Mouse (Mus musculus): ENCODE results near the gene Ctc1. TPM values are rescaled to one million over a fixed set of nuclear protein-coding genes. Genes with fewer than 3 reads are reported as not detected.

Gene Ctc1
- polyA plus RNA-seq, 1 experiment from 2014 or later: 67.0 TPM

DNA sequence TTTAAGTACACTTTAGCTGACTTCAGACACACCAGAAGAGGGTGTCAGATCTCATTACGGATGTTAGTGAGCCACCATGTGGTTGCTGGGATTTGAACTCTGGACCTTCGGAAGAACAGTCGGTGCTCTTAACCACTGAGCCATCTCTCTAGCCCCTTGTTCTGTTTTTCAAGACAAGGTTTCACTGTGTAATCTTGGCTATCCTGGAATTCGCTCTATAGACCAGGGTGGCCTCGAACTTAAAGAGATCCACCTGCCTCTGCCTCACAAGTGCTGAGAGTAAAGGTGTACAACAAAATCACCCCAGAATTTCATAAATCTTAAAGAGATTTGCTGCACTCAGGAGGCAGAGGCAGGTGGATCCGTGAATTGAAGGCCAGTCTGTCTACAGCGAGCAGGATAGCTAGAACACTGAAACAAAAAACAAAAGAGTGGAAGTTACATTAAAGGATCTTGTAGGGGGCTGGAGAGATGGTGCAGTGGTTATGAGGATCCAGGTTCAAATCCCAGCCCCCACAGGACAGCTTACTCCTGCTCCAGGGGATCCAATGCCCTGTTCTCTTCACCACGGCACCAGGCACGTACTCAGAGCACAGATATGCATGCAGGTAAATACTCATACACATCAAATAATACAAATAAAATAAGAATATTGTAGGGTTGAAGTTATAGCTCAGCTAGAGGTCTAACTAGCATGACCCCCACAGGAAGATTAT lies 60.2 kb downstream of the Ctc1 start:
- Histone ChIP-seq H3K27ac (no peak overlapping the region), H3K27me3 (replicated peaks) (no peaks in the 10 kb centered on the region), H3K36me3 (replicated peaks) (no peaks in the 10 kb centered on the region), H3K9ac (no peak overlapping the region), H3K4me3 (no peak overlapping the region), H3K4me2 (no peak overlapping the region), H3K9me3 (no peaks in the 10 kb centered on the region), H3K4me1 (peaks cover 30% of the 10 kb centered on the region)
- WGBS: 42% methylated on average over 9 of the region's 9 CpGs
- ATAC-seq (replicated peaks): no peak

DNA sequence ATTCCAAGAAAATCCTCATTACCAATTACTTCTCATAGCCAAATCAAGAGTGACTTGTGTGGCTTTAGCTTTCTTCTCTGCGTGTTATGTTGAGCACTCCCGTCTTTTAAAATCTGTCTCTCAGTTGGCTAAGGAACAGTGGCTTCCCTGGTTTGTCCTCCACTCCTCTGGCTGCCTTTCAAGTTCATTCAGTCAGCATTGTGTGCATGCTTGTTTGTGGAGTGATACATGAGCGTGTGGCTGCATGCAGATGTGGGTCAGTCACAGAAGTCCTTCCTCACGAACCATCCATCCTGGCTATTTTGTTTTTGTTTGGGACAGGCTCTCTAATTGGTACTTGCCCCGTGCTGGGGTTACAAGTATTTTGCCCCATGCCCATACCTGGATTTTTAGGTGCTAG lies 60.9 kb downstream of the Ctc1 start:
- Histone ChIP-seq H3K4me2 (no peak overlapping the region), H3K27ac (no peak overlapping the region), H3K4me1 (peaks cover 23% of the 10 kb centered on the region), H3K4me3 (no peak overlapping the region), H3K9ac (no peak overlapping the region), H3K27me3 (replicated peaks) (no peaks in the 10 kb centered on the region), H3K36me3 (replicated peaks) (no peaks in the 10 kb centered on the region), H3K9me3 (no peaks in the 10 kb centered on the region)
- no peak for ATAC-seq (replicated peaks)
- 71% methylated on average over 5 of the region's 5 CpGs for WGBS

DNA sequence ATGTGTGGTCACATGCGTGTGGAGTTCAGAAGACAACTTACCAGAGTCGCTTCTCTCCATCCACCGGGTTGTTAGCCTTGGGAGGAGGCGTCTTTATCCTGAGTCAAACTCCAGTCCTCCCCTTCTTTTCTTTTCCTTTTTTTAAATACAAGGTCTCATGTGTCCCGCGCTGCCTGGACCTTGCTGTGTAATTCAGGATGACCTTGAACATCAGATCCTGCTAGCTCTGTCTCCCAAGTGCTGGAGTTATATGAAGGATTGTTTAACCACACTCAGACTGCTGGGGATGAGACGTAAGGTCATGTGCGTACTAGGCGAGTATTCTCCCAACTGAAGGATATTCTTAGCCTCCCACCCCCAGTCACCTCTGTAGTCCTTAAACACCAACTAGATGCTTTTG lies 61.6 kb downstream of the Ctc1 start:
- H3K36me3 ChIP-seq (replicated peaks): no peaks in the 10 kb centered on the region
- no peak for ATAC-seq (replicated peaks)
- 86% methylated on average over 9 of the region's 9 CpGs for WGBS

DNA sequence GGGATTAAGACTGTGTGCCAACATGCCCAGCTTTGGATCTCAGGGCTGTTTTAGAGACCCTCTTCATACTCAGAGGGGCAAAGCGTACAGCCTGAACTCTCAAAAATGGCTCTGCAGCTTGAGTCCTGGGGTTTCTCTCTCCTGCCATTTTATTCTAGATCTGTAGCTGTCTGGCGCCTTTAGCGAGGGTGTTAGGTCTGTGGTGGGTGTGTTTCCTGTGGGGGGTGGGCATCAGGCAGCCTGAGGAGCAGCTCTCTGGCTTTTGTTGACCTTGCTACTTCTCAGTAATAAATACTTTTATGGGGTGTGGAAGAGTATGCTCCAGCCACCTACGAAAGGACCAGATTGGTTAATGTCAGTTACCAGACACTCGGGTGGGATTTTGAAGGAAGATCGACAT lies 62.3 kb downstream of the Ctc1 start:
- peaks cover 11% of the 10 kb centered on the region for H3K4me1 ChIP-seq
- no peak for ATAC-seq (replicated peaks)
- H3K36me3 ChIP-seq (replicated peaks): no peaks in the 10 kb centered on the region
- no peak overlapping the region for H3K4me3 ChIP-seq
- H3K9me3 ChIP-seq: no peaks in the 10 kb centered on the region
- no peak overlapping the region for H3K9ac ChIP-seq
- WGBS: 83% methylated on average over 6 of the region's 6 CpGs
- H3K27me3 ChIP-seq (replicated peaks): no peaks in the 10 kb centered on the region
- no peak overlapping the region for H3K4me2 ChIP-seq
- no peak overlapping the region for H3K27ac ChIP-seq

More for the DNA sequence above, 61.6 kb downstream of the Ctc1 start:
- no peaks in the 10 kb centered on the region for H3K27me3 ChIP-seq (replicated peaks)
- H3K9ac ChIP-seq: no peak overlapping the region
- no peak overlapping the region for H3K27ac ChIP-seq
- peaks cover 16% of the 10 kb centered on the region for H3K4me1 ChIP-seq
- H3K4me3 ChIP-seq: no peak overlapping the region
- H3K9me3 ChIP-seq: no peaks in the 10 kb centered on the region
- H3K4me2 ChIP-seq: no peak overlapping the region

DNA sequence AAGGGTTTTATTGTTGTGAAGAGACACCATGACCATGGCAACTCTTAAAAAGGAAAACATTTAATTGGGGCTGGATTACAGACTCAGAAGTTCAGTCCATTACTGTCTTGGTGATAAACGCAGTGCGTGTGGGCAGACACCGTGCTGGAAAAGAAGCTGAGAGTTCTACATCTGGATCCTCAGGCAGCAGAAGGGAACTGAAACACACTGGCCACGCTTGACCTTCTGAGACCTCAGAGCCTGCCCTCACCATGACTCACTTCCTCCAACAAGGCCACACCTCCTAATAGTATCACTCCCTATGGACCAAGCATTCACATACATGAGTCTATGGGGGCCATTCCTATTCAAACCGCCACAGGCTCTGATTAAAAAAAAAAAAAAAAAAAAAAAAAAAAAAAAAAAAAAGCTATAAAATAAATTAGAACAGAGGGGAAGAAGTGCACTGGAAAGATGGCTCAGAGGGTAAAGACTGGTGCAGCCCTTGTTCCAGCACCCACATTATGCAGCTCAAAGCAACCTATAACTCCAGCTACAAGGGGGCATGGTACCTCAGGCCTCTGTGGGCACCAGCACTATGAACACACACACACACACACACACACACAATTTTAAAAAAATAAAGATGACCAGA lies 63.2 kb downstream of the Ctc1 start:
- H3K4me3 ChIP-seq: no peak overlapping the region
- H3K9me3 ChIP-seq: no peaks in the 10 kb centered on the region
- WGBS: 80% methylated on average over 5 of the region's 5 CpGs
- peaks cover 5% of the 10 kb centered on the region; the same call in 1 of the 2 replicates for H3K4me1 ChIP-seq
- no peak overlapping the region for H3K9ac ChIP-seq
- no peaks in the 10 kb centered on the region for H3K27me3 ChIP-seq (replicated peaks)
- H3K27ac ChIP-seq: no peak overlapping the region
- no peak for ATAC-seq (replicated peaks)
- no peak overlapping the region for H3K4me2 ChIP-seq
- H3K36me3 ChIP-seq (replicated peaks): no peaks in the 10 kb centered on the region

DNA sequence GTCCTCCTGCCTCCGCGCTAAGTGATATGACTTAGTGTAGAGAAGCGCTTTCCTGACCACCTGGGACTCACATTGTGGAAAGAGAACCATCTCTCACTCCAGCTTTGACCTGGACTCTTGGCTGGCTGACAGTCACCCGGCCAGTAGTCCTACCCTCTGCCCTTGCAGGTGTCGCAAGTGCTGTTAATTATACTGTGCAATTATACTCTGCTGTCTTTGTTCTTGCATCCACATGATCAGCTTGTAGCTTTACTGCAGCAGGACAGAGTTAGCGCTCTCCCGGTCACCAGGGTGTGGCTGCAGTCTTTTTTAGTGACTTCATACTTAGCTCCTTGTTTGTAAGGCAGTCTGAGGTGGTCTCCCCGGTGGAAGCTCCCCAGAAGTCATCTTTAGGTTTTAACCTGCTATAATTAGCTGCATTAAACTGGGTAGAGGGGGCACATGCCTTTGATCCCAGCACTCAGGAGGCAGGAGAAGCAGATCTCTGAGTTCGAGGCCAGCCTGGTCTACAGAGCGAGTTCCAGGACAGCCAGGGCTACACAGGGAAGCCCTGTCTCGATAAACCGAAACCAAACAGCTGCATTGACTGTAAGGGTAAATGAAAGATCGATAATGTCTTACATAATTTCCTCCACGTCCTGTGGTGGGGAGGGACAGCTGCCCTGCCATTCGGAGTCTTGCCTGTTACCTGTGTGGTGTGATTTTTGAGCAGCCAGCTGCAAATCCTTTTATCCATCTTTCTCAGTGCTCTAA lies 64.6 kb downstream of the Ctc1 start:
- no peak for ATAC-seq (replicated peaks)
- Histone ChIP-seq H3K27ac (no peak overlapping the region), H3K4me1 (no peaks in the 10 kb centered on the region), H3K4me2 (no peak overlapping the region), H3K36me3 (replicated peaks) (no peaks in the 10 kb centered on the region), H3K27me3 (replicated peaks) (no peaks in the 10 kb centered on the region), H3K9ac (no peak overlapping the region), H3K4me3 (no peak overlapping the region), H3K9me3 (no peaks in the 10 kb centered on the region)
- WGBS: 88% methylated on average over 15 of the region's 15 CpGs

DNA sequence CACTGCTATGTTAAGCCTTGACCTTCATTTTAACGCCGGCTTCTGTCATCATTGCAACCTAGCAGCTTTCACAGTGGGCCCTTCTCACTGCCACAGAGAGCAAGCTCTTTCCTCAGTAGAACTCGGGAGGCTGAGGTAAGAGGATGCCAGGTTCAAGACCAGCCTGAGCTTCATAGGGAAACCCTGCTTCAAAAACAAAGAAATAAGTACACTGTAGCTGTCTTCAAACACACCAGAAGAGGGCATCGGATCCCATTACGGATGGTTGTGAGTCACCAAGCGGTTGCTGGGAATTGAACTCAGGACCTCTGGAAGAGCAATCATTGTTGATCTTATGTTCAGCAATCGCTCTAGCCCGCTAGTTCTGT lies 65.1 kb downstream of the Ctc1 start:
- ATAC-seq (replicated peaks): no peak
- Histone ChIP-seq H3K9me3 (no peaks in the 10 kb centered on the region), H3K9ac (no peak overlapping the region), H3K4me1 (no peaks in the 10 kb centered on the region), H3K27me3 (replicated peaks) (no peaks in the 10 kb centered on the region), H3K36me3 (replicated peaks) (no peaks in the 10 kb centered on the region), H3K27ac (no peak overlapping the region), H3K4me3 (no peak overlapping the region), H3K4me2 (no peak overlapping the region)
- 91% methylated on average over 8 of the region's 8 CpGs for WGBS

DNA sequence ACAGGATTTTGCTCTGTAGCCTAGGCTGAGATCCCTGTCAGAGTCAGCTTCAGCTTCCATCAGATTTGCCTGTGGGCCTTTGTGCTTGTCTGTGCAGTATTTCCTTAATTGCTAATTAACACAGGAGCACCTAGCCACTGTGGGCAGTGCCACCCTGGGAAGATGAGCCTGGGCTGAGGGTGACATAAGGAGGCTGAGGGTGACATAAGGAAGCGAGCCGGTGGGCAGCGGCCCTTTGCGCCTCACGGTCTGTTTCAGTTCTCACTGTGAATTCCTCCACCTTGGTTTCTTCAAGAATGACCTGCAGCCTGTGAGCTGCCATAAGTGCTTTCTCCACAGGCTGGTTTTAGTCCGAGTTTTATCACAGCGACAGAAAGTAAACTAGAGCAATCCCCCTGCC lies 65.9 kb downstream of the Ctc1 start:
- no peak overlapping the region for H3K27ac ChIP-seq
- no peak overlapping the region for H3K9ac ChIP-seq
- H3K4me1 ChIP-seq: no peaks in the 10 kb centered on the region
- no peak overlapping the region for H3K4me3 ChIP-seq
- no peaks in the 10 kb centered on the region for H3K27me3 ChIP-seq (replicated peaks)
- no peaks in the 10 kb centered on the region for H3K9me3 ChIP-seq
- H3K4me2 ChIP-seq: no peak overlapping the region
- no peak for ATAC-seq (replicated peaks)
- H3K36me3 ChIP-seq (replicated peaks): no peaks in the 10 kb centered on the region
- WGBS: 89% methylated on average over 7 of the region's 7 CpGs

DNA sequence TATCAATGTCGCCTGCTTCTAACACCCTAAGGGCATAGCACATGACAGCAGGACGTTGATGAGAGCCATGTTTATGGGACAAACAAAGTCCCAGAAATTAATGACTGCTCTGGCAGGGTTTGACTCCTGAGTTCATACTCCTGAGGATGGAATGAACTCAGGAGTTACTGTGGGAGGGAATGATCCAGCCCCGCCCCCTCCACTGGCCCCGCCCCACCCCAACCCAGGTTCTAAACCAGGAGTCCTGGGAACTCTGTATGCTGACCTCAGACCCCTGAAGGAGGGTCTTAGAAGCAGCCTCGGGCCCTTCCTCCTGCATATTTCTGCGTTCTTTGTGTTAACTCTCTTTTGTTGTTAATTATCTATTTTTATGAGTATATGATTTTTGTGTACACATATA lies 69.9 kb downstream of the Ctc1 start:
- no peak overlapping the region for H3K4me3 ChIP-seq
- no peak overlapping the region for H3K9ac ChIP-seq
- peaks cover 9% of the 10 kb centered on the region; the same call in 1 of the 2 replicates for H3K36me3 ChIP-seq (replicated peaks)
- no peak overlapping the region for H3K4me2 ChIP-seq
- 71% methylated on average over 6 of the region's 6 CpGs for WGBS
- H3K4me1 ChIP-seq: peaks cover 26% of the 10 kb centered on the region
- no peaks in the 10 kb centered on the region for H3K27me3 ChIP-seq (replicated peaks)
- H3K9me3 ChIP-seq: no peaks in the 10 kb centered on the region
- no peak overlapping the region for H3K27ac ChIP-seq
- no peak for ATAC-seq (replicated peaks)

Small RNA genes lying within 50 kb of the gene (microRNA-seq; reads per million reads assigned to microRNA genes)
- gene Mir3062: 7.7 reads per million, percentile 29 among the genes with 10 or more reads in this experiment

Other genes starting within 250 kb of the Ctc1 start
- gene Ndel1, start 144.1 kb upstream of the Ctc1 start, polyA plus RNA-seq (2015; fragmentation: Nextera tagmentation; extraction: Ambion mirVana): 105 and 108 TPM in 2 replicates
- not detected in 2 replicates for gene Rnf222, start 127.4 kb upstream of the Ctc1 start, polyA plus RNA-seq (2015; fragmentation: Nextera tagmentation; extraction: Ambion mirVana)
- gene Rpl26, start 114.3 kb upstream of the Ctc1 start, polyA plus RNA-seq (2015; fragmentation: Nextera tagmentation; extraction: Ambion mirVana): 529 and 538 TPM in 2 replicates
- 0.60 and 0.84 TPM in 2 replicates for gene Odf4, start 88.8 kb upstream of the Ctc1 start, polyA plus RNA-seq (2015; fragmentation: Nextera tagmentation; extraction: Ambion mirVana)
- gene Arhgef15, start 58.4 kb upstream of the Ctc1 start, polyA plus RNA-seq (2015; fragmentation: Nextera tagmentation; extraction: Ambion mirVana): 24.2 and 28.7 TPM in 2 replicates
- gene Slc25a35, start 47.8 kb upstream of the Ctc1 start, polyA plus RNA-seq (2015; fragmentation: Nextera tagmentation; extraction: Ambion mirVana): 1.3 and 1.6 TPM in 2 replicates
- gene Rangrf, start 40.7 kb upstream of the Ctc1 start, polyA plus RNA-seq (2015; fragmentation: Nextera tagmentation; extraction: Ambion mirVana): 22.0 and 22.7 TPM in 2 replicates
- gene Pfas, start 7.5 kb upstream of the Ctc1 start, polyA plus RNA-seq (2015; fragmentation: Nextera tagmentation; extraction: Ambion mirVana): 16.9 and 18.7 TPM in 2 replicates
- 17.7 and 23.9 TPM in 2 replicates for gene Aurkb, start 29.7 kb downstream of the Ctc1 start, polyA plus RNA-seq (2015; fragmentation: Nextera tagmentation; extraction: Ambion mirVana)
- gene Borcs6, start 43.8 kb downstream of the Ctc1 start, polyA plus RNA-seq (2015; fragmentation: Nextera tagmentation; extraction: Ambion mirVana): 20.5 and 21.2 TPM in 2 replicates
- gene Tmem107, start 54.9 kb downstream of the Ctc1 start, polyA plus RNA-seq (2015; fragmentation: Nextera tagmentation; extraction: Ambion mirVana): 33.5 and 37.7 TPM in 2 replicates
- gene Vamp2, start 72.6 kb downstream of the Ctc1 start, polyA plus RNA-seq (2015; fragmentation: Nextera tagmentation; extraction: Ambion mirVana): 319 and 333 TPM in 2 replicates
- 11.3 and 12.3 TPM in 2 replicates for gene Per1, start 79.3 kb downstream of the Ctc1 start, polyA plus RNA-seq (2015; fragmentation: Nextera tagmentation; extraction: Ambion mirVana)
- gene Hes7, start 104.5 kb downstream of the Ctc1 start, polyA plus RNA-seq (2015; fragmentation: Nextera tagmentation; extraction: Ambion mirVana): 0.86 and 0.89 TPM in 2 replicates
- 0.24 and 0.27 TPM in 2 replicates for gene 9130213A22Rik, start 106.7 kb downstream of the Ctc1 start, polyA plus RNA-seq (2015; fragmentation: Nextera tagmentation; extraction: Ambion mirVana)
- 6.3 and 8.0 TPM in 2 replicates for gene Aloxe3, start 110.0 kb downstream of the Ctc1 start, polyA plus RNA-seq (2015; fragmentation: Nextera tagmentation; extraction: Ambion mirVana)
- gene Alox12b, start 141.1 kb downstream of the Ctc1 start, polyA plus RNA-seq (2015; fragmentation: Nextera tagmentation; extraction: Ambion mirVana): 0.28 and 0.41 TPM in 2 replicates
- gene Alox8, start 181.9 kb downstream of the Ctc1 start, polyA plus RNA-seq (2015; fragmentation: Nextera tagmentation; extraction: Ambion mirVana): 0.25 and 0.87 TPM in 2 replicates
- 0.75 and 0.92 TPM in 2 replicates for gene Gucy2e, start 221.1 kb downstream of the Ctc1 start, polyA plus RNA-seq (2015; fragmentation: Nextera tagmentation; extraction: Ambion mirVana)